Mouse (Mus musculus) bone marrow, adult 2 months (tissue): Measurements from ENCODE around the gene Ralgapa2. TPM values are rescaled to one million over a fixed set of nuclear protein-coding genes. Genes with fewer than 3 reads are reported as not detected.

Experiments used
- H3K27ac ChIP-seq: fragments of 200-500 bp; 2 replicates; pipeline ENCODE4 v1.5.1; 2012; ENCODE audit warnings: low read depth, mild to moderate bottlenecking, control low read depth, inconsistent platforms, low read length; ENCODE audit not compliant: control insufficient read depth, poor library complexity, insufficient read depth
- H3K4me1 ChIP-seq: fragments of 200-500 bp; 2 replicates; pipeline ENCODE4 v1.6.1; 2011; ENCODE audit warnings: low read length; ENCODE audit not compliant: control insufficient read depth, insufficient read depth
- H3K4me3 ChIP-seq: fragments of 200-500 bp; replicated peaks from 2 replicates; pipeline ENCODE3; 2011; ENCODE audit warnings: mild to moderate bottlenecking, low read depth, low read length, control low read depth; ENCODE audit not compliant: control insufficient read depth
- CTCF ChIP-seq: fragments of 200-500 bp; IDR thresholded peaks from 2 replicates; pipeline ENCODE4 v1.5.1; 2011; ENCODE audit warnings: low read length, control low read depth; ENCODE audit not compliant: control insufficient read depth, insufficient read depth
- POLR2A ChIP-seq: fragments of 200-500 bp; IDR thresholded peaks from 2 replicates; pipeline ENCODE4 v1.6.1; 2011; ENCODE audit warnings: low read depth, mild to moderate bottlenecking, control low read depth, low read length, borderline replicate concordance; ENCODE audit not compliant: control insufficient read depth
- WGBS: fragments of 180-500 bp; shearing (Covaris S2); methylation state at CpG from one replicate; pipeline ENCODE4 v1.1.7; 2018; 5-methylcytosine and 5-hydroxymethylcytosine counted together
- polyA plus RNA-seq: library from polyadenylated mRNA; stranded (reverse); fragments of >200 nt; gene quantifications from 2 replicates; pipeline ENCODE4 v1.2.4, GENCODE M21; 2011; ENCODE audit warnings: low replicate concordance; ENCODE audit not compliant: missing spikeins, insufficient read depth, insufficient read length

Gene Ralgapa2
- polyA plus RNA-seq, 1 experiment, result 25.7 TPM

- Histone ChIP-seq H3K4me3 (no peak overlapping the region), H3K27ac (no peak overlapping the region), H3K4me1 (no peaks in the 10 kb centered on the region)
- TF ChIP-seq CTCF, result no peak
- TF ChIP-seq POLR2A, result no peak
- 39% methylated on average over 1 of the region's 1 CpGs for WGBS
Observed at GRCm38 (mm10) chr2:146384582-146384981, 127.6 kb downstream of the Ralgapa2 start.

DNA sequence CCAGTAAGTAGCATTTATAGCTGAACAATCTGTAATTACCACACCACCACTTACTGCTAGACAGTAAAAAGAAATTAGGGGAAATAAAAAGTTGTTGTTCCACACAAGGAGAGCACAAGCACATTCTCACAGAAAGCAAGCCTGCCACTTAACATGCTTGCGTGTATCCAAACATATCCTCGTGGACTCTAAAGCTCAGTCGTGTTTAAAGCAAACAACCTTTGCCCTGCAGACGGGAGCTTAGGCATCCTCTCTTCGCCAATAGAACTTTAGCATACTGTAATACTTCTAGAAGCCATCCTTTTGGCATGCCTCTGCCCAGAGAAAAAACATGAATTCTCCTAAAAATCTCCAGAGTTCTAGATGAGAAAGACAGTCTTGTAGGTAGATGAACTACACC lies 135.9 kb downstream of the Ralgapa2 start:
- no peak overlapping the region for H3K4me3 ChIP-seq
- TF ChIP-seq CTCF (no peak), POLR2A (no peak)
- H3K27ac ChIP-seq, result no peak overlapping the region
- H3K4me1 ChIP-seq, result no peaks in the 10 kb centered on the region
- WGBS, result 84% methylated on average over 5 of the region's 5 CpGs

DNA sequence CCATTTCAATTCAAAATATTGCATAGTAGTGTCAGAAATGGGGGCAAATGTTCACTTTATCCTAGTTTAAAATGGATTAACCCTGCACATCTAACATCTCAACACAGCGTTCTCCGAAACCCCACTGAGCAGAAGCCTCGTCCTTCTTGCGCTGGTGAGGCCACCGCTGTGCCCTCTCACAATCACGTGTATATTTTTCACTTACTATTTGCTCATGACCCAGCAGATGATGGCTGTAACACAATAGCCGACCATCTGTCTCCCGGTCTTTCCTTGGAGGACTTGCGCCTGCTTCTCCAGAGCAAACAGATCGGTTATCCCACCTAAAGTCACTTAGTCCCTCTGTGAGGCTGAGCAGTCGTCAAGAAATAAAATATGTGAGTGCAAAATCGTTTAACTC lies 146.0 kb downstream of the Ralgapa2 start:
- TF ChIP-seq POLR2A (no peak), CTCF (no peak)
- WGBS, result 87% methylated on average over 12 of the region's 12 CpGs
- no peak overlapping the region for H3K27ac ChIP-seq
- H3K4me3 ChIP-seq, result no peak overlapping the region
- no peaks in the 10 kb centered on the region; the same call in 1 of the 2 replicates for H3K4me1 ChIP-seq

GRCm38 (mm10) chr2:146365368-146365983 lies 146.7 kb downstream of the Ralgapa2 start:
- Histone ChIP-seq H3K27ac (no peak overlapping the region), H3K4me3 (no peak overlapping the region), H3K4me1 (no peaks in the 10 kb centered on the region; the same call in 1 of the 2 replicates)
- WGBS, result 81% methylated on average over 11 of the region's 11 CpGs
- no peak for TF ChIP-seq CTCF
- no peak for TF ChIP-seq POLR2A

DNA sequence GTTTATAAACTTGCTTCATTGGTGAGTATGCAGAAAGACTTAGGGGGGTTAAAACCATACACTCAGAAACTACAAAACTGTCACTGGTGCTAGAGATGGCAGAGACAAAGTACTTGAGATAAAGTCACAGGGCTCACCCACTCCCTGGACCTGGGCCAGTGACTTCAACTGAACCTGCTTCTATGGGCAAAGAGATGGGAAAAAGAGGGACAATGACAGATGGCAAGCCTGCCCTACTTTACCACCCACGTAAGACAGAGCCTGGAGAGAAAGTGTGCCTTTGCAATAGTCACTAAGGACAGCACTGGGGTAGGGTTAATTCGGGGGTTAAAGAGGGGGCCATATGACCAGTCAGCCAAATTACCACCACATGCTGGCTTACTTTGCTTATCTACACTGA lies 148.7 kb downstream of the Ralgapa2 start:
- TF ChIP-seq CTCF (no peak), POLR2A (no peak)
- WGBS, result 73% methylated on average over 2 of the region's 2 CpGs
- Histone ChIP-seq H3K27ac (no peak overlapping the region), H3K4me3 (no peak overlapping the region), H3K4me1 (no peaks in the 10 kb centered on the region; the same call in 1 of the 2 replicates)

DNA sequence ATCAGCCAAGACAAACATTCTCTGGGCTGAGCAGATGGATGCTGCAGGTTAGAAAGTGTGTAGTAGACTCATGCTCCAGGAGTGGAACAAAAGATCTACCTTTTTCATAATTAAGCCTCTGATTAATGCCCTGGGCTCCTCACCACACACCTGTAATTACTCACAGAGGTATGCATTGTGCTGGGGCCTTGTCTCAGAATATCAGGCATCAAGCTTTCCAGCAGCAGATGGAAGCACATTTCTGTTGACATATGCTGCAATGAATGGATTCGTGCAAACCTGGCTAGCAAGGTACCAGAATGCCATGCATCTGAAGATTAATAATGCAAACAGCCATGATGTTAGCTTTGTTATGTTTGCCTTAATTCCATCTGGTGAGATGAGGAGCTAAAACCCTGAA lies 149.2 kb downstream of the Ralgapa2 start:
- 89% methylated on average over 1 of the region's 1 CpGs for WGBS
- H3K4me1 ChIP-seq, result no peaks in the 10 kb centered on the region; the same call in 1 of the 2 replicates
- H3K4me3 ChIP-seq, result no peak overlapping the region
- no peak overlapping the region for H3K27ac ChIP-seq
- no peak for TF ChIP-seq POLR2A
- no peak for TF ChIP-seq CTCF

GRCm38 (mm10) chr2:146361969-146362368 lies 150.2 kb downstream of the Ralgapa2 start:
- TF ChIP-seq POLR2A (no peak), CTCF (no peak)
- H3K4me1 ChIP-seq, result no peaks in the 10 kb centered on the region; the same call in 1 of the 2 replicates
- H3K4me3 ChIP-seq, result no peak overlapping the region
- H3K27ac ChIP-seq, result no peak overlapping the region
- WGBS, result 90% methylated on average over 4 of the region's 4 CpGs

DNA sequence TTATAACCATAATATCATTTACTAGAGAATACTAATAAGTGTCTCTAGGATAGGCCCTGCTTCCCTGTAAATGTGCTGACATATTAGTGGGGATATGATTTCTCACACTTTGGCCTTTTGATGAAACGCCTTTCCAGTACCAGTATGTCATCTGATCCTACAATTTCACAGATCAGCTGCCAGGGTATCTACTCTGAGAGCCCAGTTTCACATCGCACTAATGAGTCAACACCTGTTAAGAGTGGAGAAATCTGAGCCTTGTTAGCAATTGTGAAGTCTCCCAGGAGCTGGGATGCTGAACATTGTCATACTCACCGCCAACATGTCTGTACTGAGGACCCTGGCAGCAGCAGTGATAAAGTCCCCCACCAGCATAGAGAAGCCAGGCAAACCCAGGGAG lies 151.1 kb downstream of the Ralgapa2 start:
- 84% methylated on average over 3 of the region's 3 CpGs for WGBS
- H3K27ac ChIP-seq, result no peak overlapping the region
- H3K4me1 ChIP-seq, result no peaks in the 10 kb centered on the region; the same call in 1 of the 2 replicates
- no peak for TF ChIP-seq POLR2A
- no peak for TF ChIP-seq CTCF
- H3K4me3 ChIP-seq, result no peak overlapping the region
